Mouse (Mus musculus): ENCODE data around the gene 4930558C23Rik. TPM values are rescaled to one million over a fixed set of nuclear protein-coding genes. Genes with fewer than 3 reads are reported as not detected.
A peak's percentile ranks its signal among the peaks of the same experiment; 100 is the strongest.
"Not testable (repeated sequence)": the region's sequence is repeated elsewhere in the genome, so short reads cannot be mapped to it uniquely, and the experiment has no call there.

The 4930558C23Rik gene
- polyA plus RNA-seq, 1 experiment from 2014 or later, result 0.28 TPM

DNA sequence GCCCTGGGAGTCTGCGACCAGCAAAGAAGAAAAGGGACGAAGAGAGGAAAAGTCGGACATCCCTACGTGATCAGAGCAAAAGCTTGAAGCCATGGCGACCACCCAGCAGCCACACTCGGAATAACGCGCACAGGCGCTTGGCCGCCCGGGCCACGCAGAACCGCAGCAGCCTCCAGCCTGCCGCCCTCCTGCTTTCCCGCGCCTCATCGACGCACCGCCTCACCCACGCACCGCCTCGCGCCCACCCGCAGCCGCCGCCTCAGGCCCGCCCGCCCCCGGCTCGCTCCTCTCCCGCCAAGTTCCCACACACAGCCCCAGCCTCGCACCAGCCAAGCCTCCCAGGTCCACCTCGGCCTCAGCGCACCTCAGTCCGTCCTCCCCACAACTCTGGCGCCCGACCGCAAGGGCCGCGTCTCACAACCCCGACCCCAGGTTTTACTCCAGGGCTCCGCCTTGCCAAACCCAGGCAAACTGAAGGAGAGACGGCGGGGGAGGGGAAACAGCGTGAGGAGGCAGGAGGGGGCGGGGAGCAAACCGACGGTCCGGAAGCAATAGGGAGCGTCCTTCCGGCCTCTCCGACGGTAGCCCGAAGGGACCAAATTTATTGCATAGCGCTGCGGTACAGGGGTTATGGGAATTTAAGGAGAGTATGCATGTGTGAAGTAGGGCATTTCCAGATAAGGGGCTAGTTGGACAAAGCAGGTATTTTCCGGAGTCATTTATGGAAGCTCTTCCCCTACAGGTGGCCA is 45.8 kb downstream of the 4930558C23Rik start, which contains the start of gene Setdb1:
Gene Setdb1 (minus strand): TSS at position 502 of the 749 bp plus-strand sequence.
- Histone ChIP-seq H3K4me3 (peak within 1 kb of the TSS; percentile 54), H3K9ac (peak within 1 kb of the TSS; percentile 66), H3K4me2 (replicated peaks) (peak within 1 kb of the TSS; percentile 58), H3K36me3 (peaks cover 19% of the 10 kb centered on the region)
- not testable (repeated sequence) for H3K27me3 ChIP-seq, H3K9me3 ChIP-seq, H3K27ac ChIP-seq, H3K4me1 ChIP-seq
- peak; percentile 95 for ATAC-seq (ENCODE audit: low FRiP score, low read depth)
- under 1% methylated on average over 29 of the region's 57 CpGs for WGBS

GRCm38 (mm10) chr3:95355911-95356544 is 46.6 kb downstream of the 4930558C23Rik start:
- ATAC-seq (ENCODE audit: low FRiP score, low read depth), result not testable (repeated sequence)

GRCm38 (mm10) chr3:95349491-95349890 is 53.1 kb downstream of the 4930558C23Rik start:
- Histone ChIP-seq H3K4me1 (no peaks in the 10 kb centered on the region), H3K27ac (no peak overlapping the region), H3K4me2 (replicated peaks) (no peak overlapping the region), H3K9ac (no peak overlapping the region), H3K9me3 (peaks cover 5% of the 10 kb centered on the region), H3K4me3 (no peak overlapping the region), H3K27me3 (no peaks in the 10 kb centered on the region), H3K36me3 (peaks cover 88% of the 10 kb centered on the region)
- no peak for ATAC-seq (ENCODE audit: low FRiP score, low read depth)

More at GRCm38 (mm10) chr3:95355911-95356544, 46.6 kb downstream of the 4930558C23Rik start:
- not testable (repeated sequence) for H3K27me3 ChIP-seq, H3K9me3 ChIP-seq, H3K4me1 ChIP-seq, H3K27ac ChIP-seq
- Histone ChIP-seq H3K4me3 (peak overlapping the region; percentile 54), H3K36me3 (peaks cover 26% of the 10 kb centered on the region), H3K4me2 (replicated peaks) (peak overlapping the region; percentile 58), H3K9ac (peak overlapping the region; percentile 58; the same call in 1 of the 2 replicates)
- 28% methylated on average over 10 of the region's 19 CpGs for WGBS

DNA sequence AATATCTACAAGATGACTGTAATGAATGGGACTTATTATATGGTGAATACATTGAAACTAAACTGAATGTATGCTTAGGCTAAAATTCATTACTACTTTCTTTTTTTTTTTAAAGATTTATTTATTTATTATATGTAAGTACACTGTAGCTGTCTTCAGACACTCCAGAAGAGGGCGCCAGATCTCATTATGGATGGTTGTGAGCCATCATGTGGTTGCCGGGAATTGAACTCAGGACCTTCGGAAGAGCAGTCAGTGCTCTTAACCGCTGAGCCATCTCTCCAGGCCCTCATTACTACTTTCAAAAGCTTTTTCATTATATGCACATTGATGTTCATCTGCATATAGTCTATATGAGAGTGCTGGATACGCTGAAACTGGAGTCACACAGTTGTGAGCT is 54.3 kb downstream of the 4930558C23Rik start:
- not testable (repeated sequence) for ATAC-seq (ENCODE audit: low FRiP score, low read depth); H3K4me2 ChIP-seq (replicated peaks); H3K27ac ChIP-seq; H3K9me3 ChIP-seq; H3K4me1 ChIP-seq; H3K9ac ChIP-seq; H3K4me3 ChIP-seq; H3K27me3 ChIP-seq
- WGBS, result 96% methylated on average over 5 of the region's 5 CpGs
- H3K36me3 ChIP-seq, result peaks cover 89% of the 10 kb centered on the region

DNA sequence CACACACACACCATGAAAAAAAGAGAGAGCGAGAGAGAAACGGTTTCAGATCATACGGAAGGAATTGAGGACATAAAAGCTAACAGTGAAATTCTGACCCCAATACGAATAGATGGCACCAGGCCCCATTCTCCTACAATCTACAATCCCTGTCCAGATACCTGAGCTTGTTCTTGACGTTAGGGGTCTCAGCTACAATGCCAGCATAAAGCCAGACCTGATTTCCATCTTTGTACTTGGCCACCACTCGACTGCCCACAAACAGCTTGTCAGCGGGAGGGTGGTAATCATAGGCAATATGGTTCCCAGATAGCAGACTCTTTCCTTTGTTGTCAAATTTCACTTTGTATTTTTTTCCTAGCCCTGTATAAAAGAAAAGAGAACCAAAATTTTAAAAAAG is 56.2 kb downstream of the 4930558C23Rik start:
- H3K4me3 ChIP-seq, result no peak overlapping the region
- peaks cover 5% of the 10 kb centered on the region for H3K9me3 ChIP-seq
- H3K27me3 ChIP-seq, result no peaks in the 10 kb centered on the region
- H3K4me1 ChIP-seq, result no peaks in the 10 kb centered on the region
- no peak overlapping the region for H3K4me2 ChIP-seq (replicated peaks)
- H3K36me3 ChIP-seq, result peaks cover 90% of the 10 kb centered on the region
- no peak overlapping the region for H3K27ac ChIP-seq
- H3K9ac ChIP-seq, result no peak overlapping the region
- 91% methylated on average over 7 of the region's 7 CpGs for WGBS
- no peak for ATAC-seq (ENCODE audit: low FRiP score, low read depth)

- H3K9me3 ChIP-seq; ATAC-seq (ENCODE audit: low FRiP score, low read depth); H3K4me1 ChIP-seq; H3K27me3 ChIP-seq; H3K4me3 ChIP-seq; H3K27ac ChIP-seq; H3K9ac ChIP-seq; H3K4me2 ChIP-seq (replicated peaks): not testable (repeated sequence)
- 95% methylated on average over 9 of the region's 9 CpGs for WGBS
- H3K36me3 ChIP-seq, result peaks cover 93% of the 10 kb centered on the region
Measured at GRCm38 (mm10) chr3:95343356-95344000, 59.2 kb downstream of the 4930558C23Rik start.

GRCm38 (mm10) chr3:95338251-95338650 is 64.4 kb downstream of the 4930558C23Rik start:
- no peak overlapping the region for H3K4me2 ChIP-seq (replicated peaks)
- no peak overlapping the region for H3K4me3 ChIP-seq
- no peak overlapping the region for H3K27ac ChIP-seq
- no peaks in the 10 kb centered on the region for H3K27me3 ChIP-seq
- no peak for ATAC-seq (ENCODE audit: low FRiP score, low read depth)
- no peaks in the 10 kb centered on the region for H3K4me1 ChIP-seq
- no peaks in the 10 kb centered on the region for H3K9me3 ChIP-seq
- H3K9ac ChIP-seq, result no peak overlapping the region
- peaks cover 99% of the 10 kb centered on the region for H3K36me3 ChIP-seq
- 92% methylated on average over 4 of the region's 4 CpGs for WGBS

- peaks cover 99% of the 10 kb centered on the region for H3K36me3 ChIP-seq
Measured at GRCm38 (mm10) chr3:95337345-95337744, 65.3 kb downstream of the 4930558C23Rik start.

More at GRCm38 (mm10) chr3:95337345-95337744, 65.3 kb downstream of the 4930558C23Rik start:
- Histone ChIP-seq H3K27ac (no peak overlapping the region), H3K4me3 (no peak overlapping the region), H3K27me3 (no peaks in the 10 kb centered on the region), H3K9ac (no peak overlapping the region), H3K9me3 (no peaks in the 10 kb centered on the region), H3K4me1 (no peaks in the 10 kb centered on the region), H3K4me2 (replicated peaks) (no peak overlapping the region)
- ATAC-seq (ENCODE audit: low FRiP score, low read depth), result no peak
- WGBS, result 93% methylated on average over 4 of the region's 4 CpGs

Other genes with a start within 250 kb of the 4930558C23Rik start
- 11.1 and 11.7 TPM in 2 replicates for gene Sema6c, start 242.4 kb downstream of the 4930558C23Rik start, polyA plus RNA-seq (2015; fragmentation: Nextera tagmentation; extraction: Ambion mirVana)
- gene Gabpb2, start 184.9 kb downstream of the 4930558C23Rik start, polyA plus RNA-seq (2015; fragmentation: Nextera tagmentation; extraction: Ambion mirVana), result 11.5 and 12.5 TPM in 2 replicates
- gene Cdc42se1, start 174.1 kb downstream of the 4930558C23Rik start, polyA plus RNA-seq (2015; fragmentation: Nextera tagmentation; extraction: Ambion mirVana), result 77.1 and 82.7 TPM in 2 replicates
- gene Mllt11, start 170.7 kb downstream of the 4930558C23Rik start, polyA plus RNA-seq (2015; fragmentation: Nextera tagmentation; extraction: Ambion mirVana), result 15.1 and 17.1 TPM in 2 replicates
- gene Gm128, start 161.2 kb downstream of the 4930558C23Rik start, polyA plus RNA-seq (2015; fragmentation: Nextera tagmentation; extraction: Ambion mirVana), result 0.73 and 0.88 TPM in 2 replicates
- gene Bnipl, start 151.6 kb downstream of the 4930558C23Rik start, polyA plus RNA-seq (2015; fragmentation: Nextera tagmentation; extraction: Ambion mirVana), result 2.2 and 2.5 TPM in 2 replicates
- gene Mindy1, start 121.5 kb downstream of the 4930558C23Rik start, polyA plus RNA-seq (2015; fragmentation: Nextera tagmentation; extraction: Ambion mirVana), result 38.1 and 41.2 TPM in 2 replicates
- 24.2 and 26.9 TPM in 2 replicates for gene Prune1, start 120.8 kb downstream of the 4930558C23Rik start, polyA plus RNA-seq (2015; fragmentation: Nextera tagmentation; extraction: Ambion mirVana)
- gene Anxa9, start 95.7 kb downstream of the 4930558C23Rik start, polyA plus RNA-seq (2015; fragmentation: Nextera tagmentation; extraction: Ambion mirVana), result 2.0 and 2.5 TPM in 2 replicates
- gene Cers2, start 88.0 kb downstream of the 4930558C23Rik start, polyA plus RNA-seq (2015; fragmentation: Nextera tagmentation; extraction: Ambion mirVana), result 181 and 184 TPM in 2 replicates
- gene Setdb1, start 45.6 kb downstream of the 4930558C23Rik start, polyA plus RNA-seq (2015; fragmentation: Nextera tagmentation; extraction: Ambion mirVana), result 47.2 and 53.0 TPM in 2 replicates
- gene Arnt, start 31.5 kb upstream of the 4930558C23Rik start, polyA plus RNA-seq (2015; fragmentation: Nextera tagmentation; extraction: Ambion mirVana), result 53.5 and 56.1 TPM in 2 replicates
- 32.7 and 37.8 TPM in 2 replicates for gene Ctsk, start 96.4 kb upstream of the 4930558C23Rik start, polyA plus RNA-seq (2015; fragmentation: Nextera tagmentation; extraction: Ambion mirVana)
- gene Ctss, start 123.9 kb upstream of the 4930558C23Rik start, polyA plus RNA-seq (2015; fragmentation: Nextera tagmentation; extraction: Ambion mirVana), result 12.0 and 14.4 TPM in 2 replicates
- not detected in 2 replicates for gene Hormad1, start 156.8 kb upstream of the 4930558C23Rik start, polyA plus RNA-seq (2015; fragmentation: Nextera tagmentation; extraction: Ambion mirVana)
- 32.3 and 33.6 TPM in 2 replicates for gene Golph3l, start 186.1 kb upstream of the 4930558C23Rik start, polyA plus RNA-seq (2015; fragmentation: Nextera tagmentation; extraction: Ambion mirVana)
- 86.8 and 91.5 TPM in 2 replicates for gene Ensa, start 222.2 kb upstream of the 4930558C23Rik start, polyA plus RNA-seq (2015; fragmentation: Nextera tagmentation; extraction: Ambion mirVana)